Mouse (Mus musculus) limb, embryonic 11.5 days (tissue): Measurements from ENCODE around the gene Nfyb. TPM values are rescaled to one million over a fixed set of nuclear protein-coding genes. Genes with fewer than 3 reads are reported as not detected.

Experiments used
- polyA plus RNA-seq: library from polyadenylated mRNA; unstranded; fragments of >200 nt; fragmentation: Nextera tagmentation; extraction: Ambion mirVana; gene quantifications from 2 replicates; pipeline ENCODE4 v1.2.1, GENCODE M21; 2014

Gene Nfyb
- polyA plus RNA-seq, 1 experiment from 2014 or later = 74.4 TPM

Other genes starting within 250 kb of the Nfyb start
- 44.3 and 49.0 TPM in 2 replicates for gene 1190007I07Rik, start 140.9 kb downstream of the Nfyb start, polyA plus RNA-seq
- 250 and 262 TPM in 2 replicates for gene Tdg, start 134.3 kb downstream of the Nfyb start, polyA plus RNA-seq
- gene Glt8d2, start 73.5 kb downstream of the Nfyb start, polyA plus RNA-seq = 5.1 and 6.2 TPM in 2 replicates
- 32.2 and 33.6 TPM in 2 replicates for gene Hcfc2, start 68.0 kb downstream of the Nfyb start, polyA plus RNA-seq
- gene Txnrd1, start 69.8 kb upstream of the Nfyb start, polyA plus RNA-seq = 170 and 176 TPM in 2 replicates
- gene Eid3, start 102.5 kb upstream of the Nfyb start, polyA plus RNA-seq = 0.52 and 0.62 TPM in 2 replicates
- 2.0 and 3.0 TPM in 2 replicates for gene Chst11, start 221.4 kb upstream of the Nfyb start, polyA plus RNA-seq